Mouse (Mus musculus) ES-E14 (cell line): Measurements from ENCODE around the gene Kalrn. TPM values are rescaled to one million over a fixed set of nuclear protein-coding genes. Genes with fewer than 3 reads are reported as not detected.

Experiments used
- DNase-seq: peaks from one replicate; pipeline ENCODE4 v3.0.0-alpha.2; 2013; ENCODE audit warnings: low read depth, low spot score
- H3K27ac ChIP-seq: 2 replicates; pipeline ENCODE4 v1.5.1; 2012; ENCODE audit warnings: low read depth, mild to moderate bottlenecking, low read length, moderate library complexity, mixed read lengths; ENCODE audit not compliant: poor library complexity, insufficient read depth, severe bottlenecking
- H3K36me3 ChIP-seq: 2 replicates; pipeline ENCODE4 v1.6.1; 2012; ENCODE audit warnings: mild to moderate bottlenecking, low read length, moderate library complexity, mixed read lengths; ENCODE audit not compliant: control insufficient read depth, poor library complexity, insufficient read depth, severe bottlenecking
- H3K4me1 ChIP-seq, 2 experiments: fragments of 150-350 bp in 1 of 2; sonication (generic) in 1 of 2; 2 replicates each; pipeline ENCODE4 v1.6.1; 2012; ENCODE audit warnings: low read length in 2 of 2, mild to moderate bottlenecking in 1 of 2, mixed read lengths in 1 of 2; ENCODE audit not compliant: control insufficient read depth in 2 of 2, insufficient read depth in 2 of 2, poor library complexity in 1 of 2
- H3K4me3 ChIP-seq, 2 experiments: fragments of 150-350 bp in 1 of 2; sonication (generic) in 1 of 2; 2 replicates each; pipeline ENCODE4 v1.5.1; 2012; ENCODE audit warnings: low read length in 2 of 2, low read depth in 1 of 2, mild to moderate bottlenecking in 1 of 2, mixed read lengths in 1 of 2; ENCODE audit not compliant: insufficient read depth in 1 of 2, poor library complexity in 1 of 2, severe bottlenecking in 1 of 2
- H3K9ac ChIP-seq: 2 replicates; pipeline ENCODE4 v1.6.1; 2012; ENCODE audit warnings: low read depth, mild to moderate bottlenecking, low read length, mixed read lengths; ENCODE audit not compliant: poor library complexity, insufficient read depth, severe bottlenecking
- H3K9me3 ChIP-seq: fragments of 150-350 bp; sonication (generic); 2 replicates; pipeline ENCODE4 v1.6.1; 2012; ENCODE audit warnings: low read depth, mild to moderate bottlenecking, low read length; ENCODE audit not compliant: control insufficient read depth, insufficient read depth
- CHD2 ChIP-seq: IDR thresholded peaks from 2 replicates; pipeline ENCODE4 v1.6.1; 2014; ENCODE audit warnings: mild to moderate bottlenecking, low read depth, low read length, inconsistent platforms
- HCFC1 ChIP-seq: IDR thresholded peaks from 2 replicates; pipeline ENCODE4 v1.6.1; 2012; ENCODE audit warnings: low read length, inconsistent platforms, borderline replicate concordance; ENCODE audit not compliant: insufficient read depth
- MAFK ChIP-seq: IDR thresholded peaks from 2 replicates; pipeline ENCODE4 v1.6.1; 2014; ENCODE audit warnings: mild to moderate bottlenecking, low read depth, low read length, inconsistent platforms; ENCODE audit not compliant: insufficient read depth
- ZC3H11A ChIP-seq: IDR thresholded peaks from 2 replicates; pipeline ENCODE4 v1.6.1; 2012; ENCODE audit warnings: low read depth, mild to moderate bottlenecking, inconsistent platforms, low read length, borderline replicate concordance
- ZNF384 ChIP-seq: IDR thresholded peaks from 2 replicates; pipeline ENCODE4 v1.6.1; 2012; ENCODE audit warnings: low read depth, low read length, inconsistent platforms
- in situ Hi-C, 2 experiments: fragments of 600-800 bp; cut with MboI; formaldehyde crosslinking; loops; one replicate each; pipeline ENCODE4 v1.15.1; 2025; ENCODE audit warnings: low sequenced_read_pairs in 2 of 2, inconsistent platforms in 1 of 2; ENCODE audit not compliant: unreplicated experiment in 2 of 2
- total RNA-seq: library from RNA; depleted of rRNA; stranded (reverse); fragments of 300-350 nt; gene quantifications from 2 replicates; pipeline ENCODE4 v1.2.3, GENCODE M21; 2012

Gene Kalrn
- total RNA-seq, 1 experiment: 15.7 TPM

GRCm38 (mm10) chr16:34512326-34512725 lies 61.0 kb downstream of the Kalrn start:
- no peak overlapping the region for H3K9ac ChIP-seq
- no peak overlapping the region for H3K27ac ChIP-seq
- in situ Hi-C loops: no loop called here
- no peak for TF ChIP-seq HCFC1
- TF ChIP-seq CHD2: no peak
- no peak for TF ChIP-seq ZC3H11A
- no peak for TF ChIP-seq ZNF384
- TF ChIP-seq MAFK: no peak
- no peaks in the 10 kb centered on the region for H3K36me3 ChIP-seq
- H3K4me3 ChIP-seq: no peak overlapping the region
- H3K4me1 ChIP-seq: no peaks in the 10 kb centered on the region
- DNase-seq: no peak
- no peaks in the 10 kb centered on the region for H3K9me3 ChIP-seq

GRCm38 (mm10) chr16:34508125-34508524 lies 65.2 kb downstream of the Kalrn start:
- Histone ChIP-seq H3K4me1 (no peaks in the 10 kb centered on the region), H3K9me3 (no peaks in the 10 kb centered on the region), H3K4me3 (no peak overlapping the region), H3K36me3 (no peaks in the 10 kb centered on the region), H3K9ac (no peak overlapping the region), H3K27ac (no peak overlapping the region)
- TF ChIP-seq MAFK: no peak
- no peak for TF ChIP-seq ZC3H11A
- no peak for TF ChIP-seq HCFC1
- no peak for TF ChIP-seq CHD2
- no peak for TF ChIP-seq ZNF384
- DNase-seq: no peak
- in situ Hi-C loops: no loop called here

- Histone ChIP-seq H3K4me1 (no peaks in the 10 kb centered on the region), H3K36me3 (no peaks in the 10 kb centered on the region), H3K4me3 (no peak overlapping the region), H3K9ac (no peak overlapping the region), H3K27ac (no peak overlapping the region), H3K9me3 (no peaks in the 10 kb centered on the region)
- no peak for TF ChIP-seq MAFK
- TF ChIP-seq ZNF384: no peak
- no peak for TF ChIP-seq HCFC1
- in situ Hi-C loops: no loop called here
- no peak for DNase-seq
These were observed 67.3 kb downstream of the Kalrn start for GRCm38 (mm10) chr16:34506048-34506447.

- Histone ChIP-seq H3K9me3 (no peaks in the 10 kb centered on the region), H3K9ac (no peak overlapping the region), H3K4me1 (no peaks in the 10 kb centered on the region), H3K4me3 (no peak overlapping the region), H3K36me3 (no peaks in the 10 kb centered on the region), H3K27ac (no peak overlapping the region)
- in situ Hi-C loops: no loop called here
- DNase-seq: no peak
- no peak for TF ChIP-seq CHD2
- no peak for TF ChIP-seq ZNF384
- no peak for TF ChIP-seq MAFK
- no peak for TF ChIP-seq ZC3H11A
These were observed 69.1 kb downstream of the Kalrn start for GRCm38 (mm10) chr16:34504250-34504649.

GRCm38 (mm10) chr16:34502110-34502509 lies 71.2 kb downstream of the Kalrn start:
- in situ Hi-C loops: no loop called here
- Histone ChIP-seq H3K9ac (no peak overlapping the region), H3K27ac (no peak overlapping the region), H3K4me1 (no peaks in the 10 kb centered on the region), H3K36me3 (no peaks in the 10 kb centered on the region), H3K4me3 (no peak overlapping the region), H3K9me3 (no peaks in the 10 kb centered on the region)
- no peak for TF ChIP-seq HCFC1
- no peak for TF ChIP-seq ZNF384
- no peak for TF ChIP-seq CHD2
- no peak for TF ChIP-seq MAFK
- TF ChIP-seq ZC3H11A: no peak
- no peak for DNase-seq
